Mouse (Mus musculus): Measurements from ENCODE around the gene Psors1c2. TPM values are rescaled to one million over a fixed set of nuclear protein-coding genes. Genes with fewer than 3 reads are reported as not detected.

Gene Psors1c2
- polyA plus RNA-seq, 1 experiment from 2014 or later = 1.4 TPM

DNA sequence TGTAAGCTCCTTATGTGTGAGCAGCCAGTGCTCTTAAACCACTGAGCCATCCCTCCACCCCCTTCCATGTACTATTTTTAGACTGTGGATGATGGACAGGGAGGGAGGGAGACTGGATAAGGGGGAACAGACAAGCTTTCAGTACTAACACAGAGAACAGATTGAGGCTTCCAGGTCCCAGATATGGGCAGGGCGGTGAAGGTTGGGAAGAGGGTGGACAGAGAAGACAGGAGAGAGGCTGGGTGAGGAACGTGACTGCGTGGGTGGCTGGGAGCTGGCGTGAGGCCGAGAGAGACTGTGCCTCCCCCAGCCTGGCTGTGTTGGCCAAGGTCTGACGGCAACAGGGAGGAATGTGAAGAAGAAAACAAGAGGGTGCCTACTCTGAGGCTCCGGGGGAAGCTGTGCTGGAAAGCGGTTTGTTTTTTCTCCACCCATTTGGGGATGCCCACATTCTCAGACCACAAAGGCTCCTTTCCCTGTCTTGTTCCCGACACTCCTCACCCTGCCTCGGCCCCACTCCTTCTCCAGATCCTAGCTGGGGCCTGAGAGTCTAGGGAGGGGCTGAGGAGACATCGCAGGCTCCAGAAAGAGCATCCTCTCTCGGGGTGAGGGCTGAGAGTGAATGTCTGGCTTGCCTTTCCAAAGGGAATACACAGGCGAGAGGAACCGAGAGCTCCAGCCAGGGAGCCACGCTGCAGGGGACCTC is 16.6 kb downstream of the Psors1c2 start:
- Histone ChIP-seq H3K4me1 (peaks cover 4% of the 10 kb centered on the region), H3K27ac (no peak overlapping the region), H3K36me3 (no peaks in the 10 kb centered on the region), H3K9me3 (no peaks in the 10 kb centered on the region), H3K27me3 (replicated peaks) (no peaks in the 10 kb centered on the region), H3K9ac (no peak overlapping the region), H3K4me3 (no peak overlapping the region), H3K4me2 (replicated peaks) (0 out of 2 replicates have a peak overlapping the region, but pooled peaks have one; percentile 17)
- WGBS = 59% methylated on average over 15 of the region's 15 CpGs
- no peak for ATAC-seq (ENCODE audit: low FRiP score, low read depth)

DNA sequence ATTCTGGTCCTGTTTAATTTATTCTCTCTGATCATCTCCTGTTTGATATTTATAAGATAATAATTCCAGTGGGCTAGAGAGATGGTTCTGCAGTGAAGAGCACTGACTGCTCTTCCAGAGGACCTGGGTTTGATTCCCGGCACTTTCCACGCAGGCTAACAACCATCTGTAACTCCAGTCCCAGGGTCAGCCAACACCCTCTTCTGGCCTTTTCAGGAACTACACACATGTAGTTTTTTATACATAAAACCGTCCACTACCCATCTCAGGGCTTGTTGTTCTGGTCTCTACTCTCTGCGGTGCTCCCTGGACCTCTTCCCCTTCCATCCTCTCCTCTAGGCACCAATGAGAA is 17.1 kb downstream of the Psors1c2 start:
- no peak overlapping the region for H3K4me3 ChIP-seq
- no peak overlapping the region for H3K27ac ChIP-seq
- H3K9me3 ChIP-seq = no peaks in the 10 kb centered on the region
- no peaks in the 10 kb centered on the region for H3K36me3 ChIP-seq
- peaks cover 4% of the 10 kb centered on the region for H3K4me1 ChIP-seq
- H3K9ac ChIP-seq = no peak overlapping the region
- WGBS = 94% methylated on average over 4 of the region's 4 CpGs
- H3K4me2 ChIP-seq (replicated peaks) = no peak overlapping the region
- H3K27me3 ChIP-seq (replicated peaks) = no peaks in the 10 kb centered on the region
- ATAC-seq (ENCODE audit: low FRiP score, low read depth) = no peak

DNA sequence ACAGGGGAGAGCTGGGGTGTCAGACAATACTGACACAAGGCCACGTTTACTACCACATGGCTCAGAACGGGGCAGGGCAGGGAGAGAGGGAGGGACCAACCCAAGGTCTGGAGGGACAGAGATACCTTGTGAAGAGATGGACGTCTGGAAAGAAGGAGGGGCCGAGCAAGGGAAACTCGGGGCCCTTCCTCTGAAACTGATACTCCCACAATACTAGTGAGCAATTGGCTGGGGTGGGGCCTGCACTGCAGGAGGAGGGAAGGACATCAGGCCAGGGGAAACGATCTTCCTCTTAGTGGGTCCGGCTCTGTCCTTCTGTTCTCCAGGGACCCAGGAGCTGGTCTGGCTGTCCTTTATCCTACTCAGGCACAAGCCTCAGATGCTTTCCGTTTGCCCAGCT is 17.9 kb downstream of the Psors1c2 start:
- Histone ChIP-seq H3K27me3 (replicated peaks) (no peaks in the 10 kb centered on the region), H3K27ac (no peak overlapping the region), H3K9me3 (no peaks in the 10 kb centered on the region), H3K4me3 (no peak overlapping the region), H3K4me1 (peaks cover 4% of the 10 kb centered on the region), H3K9ac (no peak overlapping the region), H3K4me2 (replicated peaks) (no peak overlapping the region), H3K36me3 (no peaks in the 10 kb centered on the region)
- 44% methylated on average over 8 of the region's 8 CpGs for WGBS
- no peak for ATAC-seq (ENCODE audit: low FRiP score, low read depth)

DNA sequence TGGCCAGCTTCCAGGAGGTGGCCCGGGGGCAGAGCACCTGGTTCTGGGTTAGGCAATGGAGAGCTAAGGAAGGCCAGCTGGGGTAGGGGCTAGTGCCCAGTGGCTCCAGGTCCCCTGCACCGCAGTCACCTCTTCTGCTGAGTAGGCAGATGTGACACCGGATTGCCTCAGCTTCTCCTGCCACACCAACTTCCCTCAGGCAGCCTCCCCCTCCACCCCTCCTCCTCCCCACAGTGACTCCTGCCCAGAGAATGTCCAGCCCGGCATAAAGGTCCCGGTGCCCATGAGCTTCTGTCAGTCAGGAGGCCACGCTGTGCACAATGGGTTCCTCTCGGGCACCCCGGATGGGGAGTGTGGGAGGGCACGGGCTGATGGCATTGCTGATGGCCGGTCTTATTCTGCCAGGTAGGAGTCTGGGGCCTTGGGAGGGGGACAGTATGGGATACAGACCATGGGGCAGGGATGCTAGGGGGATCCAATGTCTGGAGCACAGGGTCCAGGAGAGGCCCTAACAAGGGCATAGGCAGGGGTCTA is 18.9 kb downstream of the Psors1c2 start, which contains the start of gene Cdsn:
Cdsn (plus strand) TSS at position 248 of the 534 bp plus-strand sequence.
- Histone ChIP-seq H3K9ac (no peak within 1 kb of the TSS), H3K9me3 (no peaks in the 10 kb centered on the region), H3K4me3 (no peak within 1 kb of the TSS), H3K36me3 (no peaks in the 10 kb centered on the region), H3K27me3 (replicated peaks) (no peaks in the 10 kb centered on the region), H3K27ac (no peak within 1 kb of the TSS), H3K4me2 (replicated peaks) (no peak within 1 kb of the TSS), H3K4me1 (peaks cover under 1% of the 10 kb centered on the region; the same call in 1 of the 2 replicates)
- ATAC-seq (ENCODE audit: low FRiP score, low read depth) = no peak
- WGBS = 85% methylated on average over 10 of the region's 10 CpGs

DNA sequence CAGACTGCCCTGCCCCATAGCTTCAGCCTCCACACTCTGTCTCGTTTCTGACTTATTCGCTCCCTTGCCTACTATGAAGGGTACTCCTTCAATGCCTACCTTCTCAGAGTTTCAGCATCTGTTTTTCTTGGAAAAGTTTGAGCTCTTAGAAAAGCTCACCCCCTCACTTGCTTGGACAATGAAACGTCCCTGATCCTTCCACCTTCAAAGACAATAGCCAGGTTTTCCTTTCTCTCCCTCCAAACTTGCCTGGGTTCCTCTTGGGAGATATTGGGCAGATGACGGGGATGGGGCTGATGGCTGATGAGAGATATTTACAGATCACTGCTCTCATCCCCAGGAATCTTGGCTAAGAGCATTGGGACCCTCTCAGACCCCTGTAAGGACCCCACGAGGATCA is 21.3 kb downstream of the Psors1c2 start:
- H3K27ac ChIP-seq = no peak overlapping the region
- no peak overlapping the region for H3K9ac ChIP-seq
- no peaks in the 10 kb centered on the region for H3K9me3 ChIP-seq
- no peaks in the 10 kb centered on the region for H3K36me3 ChIP-seq
- no peak overlapping the region for H3K4me2 ChIP-seq (replicated peaks)
- ATAC-seq (ENCODE audit: low FRiP score, low read depth) = no peak
- H3K27me3 ChIP-seq (replicated peaks) = no peaks in the 10 kb centered on the region
- H3K4me1 ChIP-seq = no peaks in the 10 kb centered on the region
- 84% methylated on average over 5 of the region's 5 CpGs for WGBS
- H3K4me3 ChIP-seq = no peak overlapping the region

DNA sequence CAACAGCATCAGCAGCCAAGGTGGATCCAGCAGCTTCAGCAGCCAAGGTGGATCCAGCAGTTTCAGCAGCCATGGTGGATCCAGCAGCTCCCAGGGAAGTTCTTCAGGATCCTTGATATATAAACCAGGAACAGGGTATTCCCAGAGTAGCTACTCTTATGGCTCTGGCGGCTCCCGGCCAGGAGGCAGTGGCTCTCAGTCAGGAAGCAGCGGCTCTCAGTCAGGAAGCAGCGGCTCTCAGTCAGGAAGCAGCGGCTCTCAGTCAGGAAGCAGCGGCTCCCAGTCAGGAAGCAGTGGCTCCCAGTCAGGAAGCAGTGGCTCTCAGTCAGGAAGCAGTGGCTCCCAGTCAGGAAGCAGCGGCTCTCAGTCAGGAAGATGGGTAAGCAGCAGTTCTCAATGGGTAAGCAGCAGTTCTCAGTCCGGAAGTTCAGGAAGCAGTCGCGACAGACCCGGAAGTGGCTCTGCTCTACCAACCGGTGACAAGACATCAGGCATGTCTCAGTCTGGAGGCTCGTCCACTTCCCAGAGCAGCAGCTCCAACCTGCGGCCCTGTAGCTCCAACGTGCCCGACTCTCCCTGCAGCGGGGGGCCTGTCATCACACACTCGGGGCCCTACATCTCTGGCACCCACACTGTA is 21.9 kb downstream of the Psors1c2 start:
- H3K4me3 ChIP-seq = no peak overlapping the region
- no peaks in the 10 kb centered on the region for H3K9me3 ChIP-seq

DNA sequence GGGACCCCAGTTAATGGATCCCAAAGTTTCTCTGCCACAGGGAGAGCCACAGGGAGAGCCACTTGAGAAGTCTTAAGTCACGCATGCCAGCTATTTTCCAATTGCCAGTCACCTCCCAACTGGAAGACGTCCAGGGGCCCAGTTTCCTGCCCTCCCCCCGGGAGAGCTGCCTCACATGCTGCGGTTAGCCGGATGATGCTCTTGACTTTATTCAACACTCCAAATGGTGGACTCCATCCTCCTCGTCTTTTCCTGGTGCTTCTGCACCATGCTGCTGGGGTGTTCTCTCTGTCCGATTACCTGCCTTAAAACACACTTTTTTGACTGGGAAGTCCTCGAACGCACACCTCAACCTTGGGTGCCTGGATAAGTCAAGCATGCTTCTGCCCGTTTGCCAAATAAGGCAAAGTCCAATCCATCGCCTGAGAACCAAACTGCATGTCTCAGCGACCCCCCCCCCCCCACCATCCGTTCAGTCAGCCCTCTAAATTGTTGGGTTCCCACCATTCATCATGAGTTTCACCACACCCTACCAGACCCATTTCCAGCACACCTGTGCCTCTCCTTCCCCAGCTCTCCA is 23.3 kb downstream of the Psors1c2 start:
- Histone ChIP-seq H3K9ac (no peak overlapping the region), H3K4me2 (replicated peaks) (no peak overlapping the region), H3K27ac (no peak overlapping the region), H3K4me1 (no peaks in the 10 kb centered on the region), H3K27me3 (replicated peaks) (no peaks in the 10 kb centered on the region), H3K4me3 (no peak overlapping the region), H3K36me3 (no peaks in the 10 kb centered on the region), H3K9me3 (no peaks in the 10 kb centered on the region)
- no peak for ATAC-seq (ENCODE audit: low FRiP score, low read depth)
- 93% methylated on average over 13 of the region's 13 CpGs for WGBS

More for the DNA sequence above, 21.9 kb downstream of the Psors1c2 start:
- 94% methylated on average over 18 of the region's 18 CpGs for WGBS
- Histone ChIP-seq H3K9ac (no peak overlapping the region), H3K27ac (no peak overlapping the region), H3K36me3 (no peaks in the 10 kb centered on the region), H3K4me2 (replicated peaks) (no peak overlapping the region), H3K4me1 (no peaks in the 10 kb centered on the region), H3K27me3 (replicated peaks) (no peaks in the 10 kb centered on the region)
- no peak for ATAC-seq (ENCODE audit: low FRiP score, low read depth)

DNA sequence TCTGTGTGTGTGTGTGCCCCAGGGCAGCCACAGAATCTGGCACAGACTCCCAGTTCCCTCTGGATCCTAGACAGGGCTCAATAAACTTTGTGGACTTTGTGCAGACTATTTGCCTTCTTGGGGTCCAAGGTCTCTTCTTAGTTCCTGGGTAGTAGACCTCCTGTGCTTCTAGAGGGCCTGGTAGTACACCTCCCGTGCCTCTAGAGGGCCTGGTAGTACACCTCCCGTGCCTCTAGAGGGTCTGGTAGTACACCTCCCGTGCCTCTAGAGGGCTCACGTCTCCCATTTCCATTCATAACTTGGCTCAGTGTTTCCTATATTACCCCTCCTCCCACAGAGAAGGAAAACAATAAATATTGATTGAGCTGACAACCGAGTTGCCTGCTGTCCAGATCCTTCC is 23.8 kb downstream of the Psors1c2 start:
- H3K4me2 ChIP-seq (replicated peaks) = no peak overlapping the region
- no peak overlapping the region for H3K27ac ChIP-seq
- WGBS = 36% methylated on average over 5 of the region's 5 CpGs
- 0 out of 2 replicates have a peak, but pooled peaks have one; percentile 14 for ATAC-seq (ENCODE audit: low FRiP score, low read depth)
- H3K4me1 ChIP-seq = no peaks in the 10 kb centered on the region
- H3K9ac ChIP-seq = no peak overlapping the region
- no peaks in the 10 kb centered on the region for H3K9me3 ChIP-seq
- H3K27me3 ChIP-seq (replicated peaks) = no peaks in the 10 kb centered on the region
- H3K4me3 ChIP-seq = no peak overlapping the region
- H3K36me3 ChIP-seq = no peaks in the 10 kb centered on the region

DNA sequence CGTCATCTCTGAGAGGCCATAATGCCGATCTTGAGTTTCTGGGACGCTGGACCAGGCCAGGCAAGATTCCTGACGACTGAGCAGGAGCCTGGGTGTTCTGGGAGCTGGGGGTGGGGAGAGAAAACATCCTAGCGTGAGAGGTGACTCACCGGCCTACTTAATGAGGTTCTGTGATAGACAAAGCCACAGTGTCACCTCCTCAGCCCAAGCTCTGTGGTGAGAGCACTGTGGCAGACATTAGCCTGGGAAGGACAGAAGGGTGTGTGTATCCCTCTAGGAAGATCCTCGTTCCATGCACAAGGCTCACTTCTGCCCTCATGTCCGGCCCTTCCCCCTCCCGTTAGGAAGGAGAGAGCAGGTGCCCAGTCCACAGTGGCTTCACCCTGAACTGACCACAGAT is 24.4 kb downstream of the Psors1c2 start:
- no peaks in the 10 kb centered on the region for H3K4me1 ChIP-seq
- no peak overlapping the region for H3K27ac ChIP-seq
- no peak overlapping the region for H3K4me2 ChIP-seq (replicated peaks)
- no peak overlapping the region for H3K4me3 ChIP-seq
- ATAC-seq (ENCODE audit: low FRiP score, low read depth) = no peak
- no peak overlapping the region for H3K9ac ChIP-seq
- no peaks in the 10 kb centered on the region for H3K9me3 ChIP-seq
- no peaks in the 10 kb centered on the region for H3K27me3 ChIP-seq (replicated peaks)
- WGBS = 79% methylated on average over 9 of the region's 9 CpGs
- no peaks in the 10 kb centered on the region for H3K36me3 ChIP-seq

DNA sequence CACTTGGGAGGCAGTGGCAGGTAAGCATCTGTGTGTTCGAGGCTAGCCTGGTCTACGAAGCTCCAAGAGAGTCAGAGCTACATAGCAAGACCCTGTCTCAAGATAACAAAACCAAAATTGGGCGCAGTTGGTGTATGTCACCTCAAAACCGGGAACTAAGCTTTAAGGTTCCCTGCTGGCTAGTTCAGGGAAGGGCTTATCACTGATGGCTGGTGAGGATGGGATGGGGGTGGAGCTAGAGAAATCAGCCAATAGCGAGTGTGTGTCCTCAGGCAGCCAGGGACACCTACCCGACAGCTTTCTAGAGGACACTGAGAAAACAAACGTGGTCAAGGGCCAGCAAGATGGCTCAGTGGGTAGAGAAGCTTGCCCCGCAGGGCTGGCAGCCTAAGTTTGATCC is 25.2 kb downstream of the Psors1c2 start:
- no peak overlapping the region for H3K9ac ChIP-seq
- no peaks in the 10 kb centered on the region for H3K27me3 ChIP-seq (replicated peaks)
- H3K27ac ChIP-seq = no peak overlapping the region
- no peaks in the 10 kb centered on the region for H3K9me3 ChIP-seq
- no peak for ATAC-seq (ENCODE audit: low FRiP score, low read depth)
- no peaks in the 10 kb centered on the region for H3K36me3 ChIP-seq
- H3K4me3 ChIP-seq = no peak overlapping the region
- WGBS = 67% methylated on average over 8 of the region's 8 CpGs
- H3K4me2 ChIP-seq (replicated peaks) = no peak overlapping the region
- no peaks in the 10 kb centered on the region for H3K4me1 ChIP-seq

DNA sequence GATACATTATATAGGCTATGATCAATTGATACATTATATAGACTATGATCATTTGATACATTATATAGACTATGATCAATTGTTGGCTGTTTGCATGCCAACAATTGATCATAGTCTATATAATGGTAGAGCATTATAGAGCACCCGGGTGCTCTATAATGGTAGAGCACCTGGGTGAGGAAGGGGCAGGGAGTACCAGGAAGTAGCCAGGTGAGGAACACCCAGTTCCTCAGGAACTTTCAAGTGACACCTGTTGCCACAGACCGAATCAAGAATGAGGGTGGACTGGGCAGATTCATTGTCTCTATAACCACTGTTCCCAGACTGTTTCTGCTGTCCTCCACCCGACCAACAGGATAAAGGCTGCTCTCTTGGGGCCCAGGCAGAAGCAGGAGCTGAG is 34.1 kb downstream of the Psors1c2 start, which contains the start of gene 2300002M23Rik:
2300002M23Rik (plus strand) TSS at position 301 of the 400 bp plus-strand sequence.
- Histone ChIP-seq H3K4me3 (no peak within 1 kb of the TSS), H3K9me3 (no peaks in the 10 kb centered on the region), H3K4me2 (replicated peaks) (no peak within 1 kb of the TSS), H3K27me3 (replicated peaks) (peaks cover 13% of the 10 kb centered on the region), H3K4me1 (peaks cover 14% of the 10 kb centered on the region), H3K36me3 (no peaks in the 10 kb centered on the region), H3K9ac (no peak within 1 kb of the TSS), H3K27ac (no peak within 1 kb of the TSS)
- WGBS = 60% methylated on average over 3 of the region's 3 CpGs
- no peak for ATAC-seq (ENCODE audit: low FRiP score, low read depth)

DNA sequence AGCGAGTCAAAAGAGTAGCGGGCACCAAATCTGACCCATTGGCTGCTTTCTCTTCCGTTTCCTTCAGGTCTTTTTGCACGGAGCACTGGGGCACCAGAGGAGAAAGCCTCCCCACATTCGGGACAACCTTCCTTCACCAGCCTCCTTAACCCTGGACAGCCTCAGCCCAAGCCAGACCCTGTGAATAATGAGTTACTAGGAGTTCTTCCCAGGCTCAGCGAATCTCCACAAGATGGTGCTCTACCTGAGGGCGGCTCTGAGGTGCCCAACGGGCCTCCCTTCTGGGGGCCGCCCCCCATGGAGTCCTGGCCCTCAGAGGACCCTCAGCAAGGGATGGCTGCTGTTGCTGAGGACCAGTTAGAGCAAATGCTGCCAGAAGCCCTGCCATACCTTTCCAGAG is 34.8 kb downstream of the Psors1c2 start:
- no peak for ATAC-seq (ENCODE audit: low FRiP score, low read depth)
- Histone ChIP-seq H3K27me3 (replicated peaks) (peaks cover 13% of the 10 kb centered on the region), H3K4me1 (peaks cover 14% of the 10 kb centered on the region), H3K4me3 (no peak overlapping the region), H3K9ac (no peak overlapping the region), H3K9me3 (no peaks in the 10 kb centered on the region), H3K27ac (no peak overlapping the region), H3K4me2 (replicated peaks) (no peak overlapping the region), H3K36me3 (no peaks in the 10 kb centered on the region)
- WGBS = 26% methylated on average over 9 of the region's 9 CpGs
